Mouse (Mus musculus): Measurements from ENCODE around the gene Rgs11.

GRCm38 (mm10) chr17:26251886-26252538 is 49.3 kb downstream of the Rgs11 start:
- no peak for TF ChIP-seq GATA1 (IDR thresholded peaks at IDR 0.05; ENCODE audit: borderline replicate concordance, low read length)
- TF ChIP-seq FLI1 (IDR thresholded peaks at IDR 0.05; ENCODE audit: low read length) = no peak

All from megakaryocyte, embryonic 14.5 days (primary cell).